Mouse (Mus musculus): ENCODE results near the gene Gmppa. TPM values are rescaled to one million over a fixed set of nuclear protein-coding genes. Genes with fewer than 3 reads are reported as not detected.

Gene Gmppa
- total and polyA plus RNA-seq, 2 experiments: 18.3 to 86.4 TPM

GRCm38 (mm10) chr1:75458025-75458788, 22.5 kb downstream of the Gmppa start:
- no peak for DNase-seq (ENCODE audit: extremely low read depth, low read depth, low spot score)
- H3K9ac ChIP-seq (ENCODE audit: low read depth, low read length): no peak overlapping the region
- no peaks in the 10 kb centered on the region for H3K4me1 ChIP-seq (ENCODE audit: control insufficient read depth, insufficient read depth, low read length)
- H3K27me3 ChIP-seq (ENCODE audit: control insufficient read depth, insufficient read depth, low read length): peaks cover 14% of the 10 kb centered on the region
- TF ChIP-seq POLR2A (IDR thresholded peaks at IDR 0.05; ENCODE audit: extremely low read depth, insufficient read depth, low read length): no peak
- 6% methylated on average over 42 of the region's 42 CpGs for WGBS
- H3K27ac ChIP-seq (replicated peaks; ENCODE audit: insufficient read depth, low read depth, low read length): no peak overlapping the region
- no peaks in the 10 kb centered on the region for H3K79me2 ChIP-seq (ENCODE audit: control insufficient read depth, insufficient read depth, low read length)
- no peaks in the 10 kb centered on the region for H3K36me3 ChIP-seq (ENCODE audit: control insufficient read depth, insufficient read depth, low read length)
- H3K4me3 ChIP-seq (ENCODE audit: insufficient read depth, low read depth, low read length): no peak overlapping the region; the same call in 1 of the 2 replicates

- no peak overlapping the region for H3K4me3 ChIP-seq (ENCODE audit: insufficient read depth, low read depth, low read length)
These were observed 23.3 kb downstream of the Gmppa start for GRCm38 (mm10) chr1:75458789-75459684.

GRCm38 (mm10) chr1:75460297-75460696, 24.6 kb downstream of the Gmppa start:
- no peaks in the 10 kb centered on the region for H3K79me2 ChIP-seq (ENCODE audit: control insufficient read depth, insufficient read depth, low read length)
- H3K27me3 ChIP-seq (ENCODE audit: control insufficient read depth, insufficient read depth, low read length): peaks cover 14% of the 10 kb centered on the region

More at GRCm38 (mm10) chr1:75458789-75459684, 23.3 kb downstream of the Gmppa start:
- H3K27ac ChIP-seq (replicated peaks; ENCODE audit: insufficient read depth, low read depth, low read length): no peak overlapping the region
- H3K36me3 ChIP-seq (ENCODE audit: control insufficient read depth, insufficient read depth, low read length): no peaks in the 10 kb centered on the region
- no peaks in the 10 kb centered on the region for H3K4me1 ChIP-seq (ENCODE audit: control insufficient read depth, insufficient read depth, low read length)
- H3K9ac ChIP-seq (ENCODE audit: low read depth, low read length): no peak overlapping the region
- DNase-seq (ENCODE audit: extremely low read depth, low read depth, low spot score): no peak
- no peak for TF ChIP-seq POLR2A (IDR thresholded peaks at IDR 0.05; ENCODE audit: extremely low read depth, insufficient read depth, low read length)
- H3K27me3 ChIP-seq (ENCODE audit: control insufficient read depth, insufficient read depth, low read length): peaks cover 14% of the 10 kb centered on the region
- 8% methylated on average over 23 of the region's 23 CpGs for WGBS
- no peaks in the 10 kb centered on the region for H3K79me2 ChIP-seq (ENCODE audit: control insufficient read depth, insufficient read depth, low read length)

DNA sequence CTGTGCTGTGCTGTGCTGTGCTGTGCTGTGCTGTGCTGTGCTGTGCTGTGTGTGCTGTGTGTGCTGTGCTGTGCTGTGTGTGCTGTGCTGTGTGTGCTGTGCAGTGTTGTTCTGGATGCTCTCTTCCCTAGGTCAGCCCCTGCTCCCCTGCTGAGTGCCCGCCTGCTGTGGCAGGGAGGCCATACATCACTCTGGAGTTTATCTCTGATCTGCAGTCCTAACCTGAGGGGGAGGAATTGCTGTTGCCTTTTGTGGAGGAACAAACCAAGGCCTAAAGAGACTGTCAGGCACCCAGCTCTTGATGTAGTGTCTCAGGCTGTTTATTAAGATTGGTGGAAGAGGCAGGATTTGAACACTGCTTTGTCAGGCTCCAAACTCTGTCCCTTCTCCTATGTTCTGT, 26.9 kb downstream of the Gmppa start:
- H3K27ac ChIP-seq (replicated peaks; ENCODE audit: insufficient read depth, low read depth, low read length): no peak overlapping the region
- H3K4me1 ChIP-seq (ENCODE audit: control insufficient read depth, insufficient read depth, low read length): no peaks in the 10 kb centered on the region
- no peak overlapping the region for H3K4me3 ChIP-seq (ENCODE audit: insufficient read depth, low read depth, low read length)
- H3K79me2 ChIP-seq (ENCODE audit: control insufficient read depth, insufficient read depth, low read length): no peaks in the 10 kb centered on the region
- DNase-seq (ENCODE audit: extremely low read depth, low read depth, low spot score): no peak
- WGBS: 81% methylated on average over 1 of the region's 1 CpGs
- H3K36me3 ChIP-seq (ENCODE audit: control insufficient read depth, insufficient read depth, low read length): no peaks in the 10 kb centered on the region
- H3K27me3 ChIP-seq (ENCODE audit: control insufficient read depth, insufficient read depth, low read length): peaks cover 10% of the 10 kb centered on the region; the same call in 1 of the 2 replicates
- TF ChIP-seq POLR2A (IDR thresholded peaks at IDR 0.05; ENCODE audit: extremely low read depth, insufficient read depth, low read length): no peak
- TF ChIP-seq CTCF (IDR thresholded peaks at IDR 0.05; ENCODE audit: low read depth, low read length): no peak
- no peak overlapping the region for H3K9ac ChIP-seq (ENCODE audit: low read depth, low read length)

More at GRCm38 (mm10) chr1:75460297-75460696, 24.6 kb downstream of the Gmppa start:
- TF ChIP-seq CTCF (IDR thresholded peaks at IDR 0.05; ENCODE audit: low read depth, low read length) (no peak), POLR2A (IDR thresholded peaks at IDR 0.05; ENCODE audit: extremely low read depth, insufficient read depth, low read length) (no peak)
- no peaks in the 10 kb centered on the region for H3K36me3 ChIP-seq (ENCODE audit: control insufficient read depth, insufficient read depth, low read length)
- H3K4me1 ChIP-seq (ENCODE audit: control insufficient read depth, insufficient read depth, low read length): no peaks in the 10 kb centered on the region
- H3K4me3 ChIP-seq (ENCODE audit: insufficient read depth, low read depth, low read length): no peak overlapping the region
- H3K9ac ChIP-seq (ENCODE audit: low read depth, low read length): no peak overlapping the region
- WGBS: 64% methylated on average over 7 of the region's 7 CpGs
- H3K27ac ChIP-seq (replicated peaks; ENCODE audit: insufficient read depth, low read depth, low read length): no peak overlapping the region
- no peak for DNase-seq (ENCODE audit: extremely low read depth, low read depth, low spot score)

GRCm38 (mm10) chr1:75463652-75464204, 28.0 kb downstream of the Gmppa start:
- WGBS: 80% methylated on average over 5 of the region's 5 CpGs
- Histone ChIP-seq H3K36me3 (ENCODE audit: control insufficient read depth, insufficient read depth, low read length) (no peaks in the 10 kb centered on the region), H3K27ac (replicated peaks; ENCODE audit: insufficient read depth, low read depth, low read length) (no peak overlapping the region), H3K4me3 (ENCODE audit: insufficient read depth, low read depth, low read length) (no peak overlapping the region), H3K4me1 (ENCODE audit: control insufficient read depth, insufficient read depth, low read length) (no peaks in the 10 kb centered on the region), H3K79me2 (ENCODE audit: control insufficient read depth, insufficient read depth, low read length) (no peaks in the 10 kb centered on the region), H3K27me3 (ENCODE audit: control insufficient read depth, insufficient read depth, low read length) (peaks cover 5% of the 10 kb centered on the region; the same call in 1 of the 2 replicates), H3K9ac (ENCODE audit: low read depth, low read length) (no peak overlapping the region)
- DNase-seq (ENCODE audit: extremely low read depth, low read depth, low spot score): no peak
- TF ChIP-seq POLR2A (IDR thresholded peaks at IDR 0.05; ENCODE audit: extremely low read depth, insufficient read depth, low read length) (no peak), CTCF (IDR thresholded peaks at IDR 0.05; ENCODE audit: low read depth, low read length) (no peak)
